Mouse (Mus musculus) layer of hippocampus, postnatal 36 days (tissue): Measurements from ENCODE around the gene Manf. TPM values are rescaled to one million over a fixed set of nuclear protein-coding genes. Genes with fewer than 3 reads are reported as not detected.

Experiments used
- DNase-seq, 2 experiments: peaks; one replicate each; pipeline ENCODE4 v3.0.0; 2022
- total RNA-seq, 2 experiments: library from RNA; stranded (reverse); gene quantifications; 2 replicates each; pipeline ENCODE4 v1.2.3; 2021

Manf gene
- total RNA-seq = 100 to 1,000 TPM; 152 to 209 TPM

- DNase-seq = peak; percentile 98 to 99
Measured at GRCm38 (mm10) chr9:106891829-106892551, at the start of gene Manf. Gene Manf (minus strand): TSS chr9:106891979.

GRCm38 (mm10) chr9:106934998-106935397, 43.2 kb upstream of the Manf start:
- no peak for DNase-seq

- no peak for DNase-seq
Measured at GRCm38 (mm10) chr9:106914878-106915277, 23.1 kb upstream of the Manf start.

GRCm38 (mm10) chr9:106913759-106914158, 22.0 kb upstream of the Manf start:
- no peak for DNase-seq

- no peak for DNase-seq
Measured at GRCm38 (mm10) chr9:106911624-106912023, 19.8 kb upstream of the Manf start.

GRCm38 (mm10) chr9:106908715-106909114, 16.9 kb upstream of the Manf start:
- DNase-seq = no peak

- DNase-seq = no peak
Measured at GRCm38 (mm10) chr9:106908174-106908573, 16.4 kb upstream of the Manf start.

- DNase-seq = no peak
Measured at GRCm38 (mm10) chr9:106906597-106906996, 14.8 kb upstream of the Manf start.

- no peak for DNase-seq
Measured at GRCm38 (mm10) chr9:106903791-106904134, 12.0 kb upstream of the Manf start.

GRCm38 (mm10) chr9:106903099-106903790, 11.5 kb upstream of the Manf start:
- no peak for DNase-seq

GRCm38 (mm10) chr9:106901596-106901995, 9.8 kb upstream of the Manf start:
- no peak for DNase-seq

- DNase-seq = no peak
Measured at GRCm38 (mm10) chr9:106898901-106899300, 7.1 kb upstream of the Manf start.

- no peak for DNase-seq
Measured at GRCm38 (mm10) chr9:106893327-106893726, 1.5 kb upstream of the Manf start.

GRCm38 (mm10) chr9:106892552-106892875, 735 bp upstream of the Manf start:
- no peak for DNase-seq

GRCm38 (mm10) chr9:106891341-106891741, 438 bp downstream of the Manf start:
- no peak for DNase-seq

GRCm38 (mm10) chr9:106890496-106891240, 1.1 kb downstream of the Manf start:
- no peak for DNase-seq

GRCm38 (mm10) chr9:106889321-106889720, 2.5 kb downstream of the Manf start:
- DNase-seq = no peak

GRCm38 (mm10) chr9:106888346-106888745, 3.4 kb downstream of the Manf start:
- DNase-seq = no peak

GRCm38 (mm10) chr9:106886828-106887702, 4.7 kb downstream of the Manf start, which contains the start of gene Rbm15b:
Gene Rbm15b (minus strand): TSS chr9:106887428.
- DNase-seq = peak; percentile 96 to 97

GRCm38 (mm10) chr9:106885901-106886731, 5.7 kb downstream of the Manf start:
- peak in 1 of 2 experiments; percentile 42 for DNase-seq
